Mouse (Mus musculus): ENCODE measurements around the gene Iqch. TPM values are rescaled to one million over a fixed set of nuclear protein-coding genes. Genes with fewer than 3 reads are reported as not detected.

Gene Iqch
- polyA plus RNA-seq, 1 experiment from 2014 or later, result 0.09 TPM

DNA sequence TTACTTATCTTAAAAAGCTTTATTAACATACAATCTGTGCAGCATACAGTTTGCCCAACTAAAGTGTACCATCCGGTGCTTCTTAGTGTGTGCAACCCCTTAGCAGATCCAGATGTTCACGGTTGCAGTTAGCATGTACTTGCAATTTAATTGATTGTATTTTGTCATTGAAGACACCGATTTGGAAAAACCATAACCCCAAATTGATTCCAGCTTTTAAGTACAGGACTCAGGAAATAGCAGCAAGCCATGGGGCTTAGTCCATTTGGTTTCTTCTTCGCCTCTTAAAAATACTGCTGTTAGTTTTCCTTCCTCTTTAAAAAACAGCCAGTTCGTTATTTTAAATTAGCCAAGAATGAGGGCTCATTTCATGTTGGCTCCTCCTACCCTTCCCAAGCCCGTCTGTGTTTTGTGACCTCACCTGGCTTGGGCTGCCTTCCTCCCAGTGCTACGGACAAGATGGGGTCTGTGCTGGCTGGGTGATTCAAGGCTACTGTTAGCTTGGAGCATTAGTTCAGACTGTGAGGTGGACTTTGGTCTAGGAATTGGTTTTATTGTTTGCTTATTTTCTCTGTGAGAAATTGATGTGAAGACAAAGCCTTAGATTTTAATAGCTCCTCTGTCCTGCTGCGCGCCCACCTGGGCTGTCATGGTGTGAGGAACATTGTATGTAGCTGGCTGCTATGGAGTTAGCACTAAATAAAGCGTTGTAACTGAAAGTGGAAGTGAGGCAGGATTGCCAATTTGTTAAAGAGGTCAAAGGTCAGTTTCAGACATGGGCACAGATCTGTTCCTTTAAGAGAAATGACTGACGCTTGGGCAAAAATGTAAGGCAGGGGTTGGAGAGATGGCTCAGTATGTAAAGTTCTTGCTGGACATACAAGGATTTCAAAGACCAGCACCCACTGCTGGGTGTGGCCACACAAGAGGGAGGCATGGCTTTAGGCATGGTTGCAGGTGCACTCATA is 12.0 kb upstream of the Iqch start:
- DNase-seq (ENCODE audit: low spot score) (no peak), ATAC-seq (replicated peaks; ENCODE audit: low FRiP score, low TSS enrichment, low read depth) (0 out of 2 replicates have a peak, but pooled peaks have one; percentile 48)
- no peak overlapping the region for H3K9ac ChIP-seq (ENCODE audit: low read length)
- peaks cover 26% of the 10 kb centered on the region for H3K36me3 ChIP-seq (ENCODE audit: control insufficient read depth, insufficient read depth, low read length)
- H3K27me3 ChIP-seq (replicated peaks; ENCODE audit: control insufficient read depth, insufficient read depth, low read length), result no peaks in the 10 kb centered on the region
- H3K9me3 ChIP-seq (ENCODE audit: control insufficient read depth, low read length), result no peaks in the 10 kb centered on the region
- no peak overlapping the region for H3K4me3 ChIP-seq (ENCODE audit: low read depth, low read length)
- H3K4me1 ChIP-seq (replicated peaks; ENCODE audit: control insufficient read depth, insufficient read depth, low read length), result peaks cover 35% of the 10 kb centered on the region
- no peak overlapping the region for H3K27ac ChIP-seq (ENCODE audit: low read depth)
- 72% methylated on average over 11 of the region's 11 CpGs for WGBS
- no peak overlapping the region for H3K4me2 ChIP-seq (ENCODE audit: low read length)

DNA sequence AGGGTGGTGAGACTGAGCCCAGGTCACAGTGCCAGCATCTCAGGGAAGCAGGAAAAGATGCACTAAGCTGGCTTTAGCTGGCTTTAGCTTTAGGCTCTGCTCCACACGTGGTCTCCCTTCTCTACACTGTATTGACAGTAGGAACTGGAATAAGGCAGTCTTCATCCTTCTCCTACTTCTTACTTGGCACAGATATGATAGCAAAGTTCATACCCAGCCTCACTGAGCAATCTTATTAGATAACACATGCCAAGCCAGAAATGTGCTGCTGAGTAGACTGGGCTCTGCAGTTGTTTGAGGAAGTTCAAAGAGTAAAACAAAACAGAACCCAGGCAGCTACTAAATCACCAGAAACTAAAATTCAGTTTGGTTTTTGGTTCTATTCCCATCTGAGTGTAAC is 11.3 kb upstream of the Iqch start:
- H3K4me3 ChIP-seq (ENCODE audit: low read depth, low read length), result no peak overlapping the region
- peaks cover 35% of the 10 kb centered on the region for H3K4me1 ChIP-seq (replicated peaks; ENCODE audit: control insufficient read depth, insufficient read depth, low read length)
- no peak overlapping the region for H3K9ac ChIP-seq (ENCODE audit: low read length)
- H3K36me3 ChIP-seq (ENCODE audit: control insufficient read depth, insufficient read depth, low read length), result peaks cover 20% of the 10 kb centered on the region
- WGBS, result 37% methylated on average over 1 of the region's 1 CpGs
- H3K9me3 ChIP-seq (ENCODE audit: control insufficient read depth, low read length), result no peaks in the 10 kb centered on the region
- H3K27ac ChIP-seq (ENCODE audit: low read depth), result no peak overlapping the region
- no peak for ATAC-seq (replicated peaks; ENCODE audit: low FRiP score, low TSS enrichment, low read depth)
- H3K4me2 ChIP-seq (ENCODE audit: low read length), result no peak overlapping the region
- H3K27me3 ChIP-seq (replicated peaks; ENCODE audit: control insufficient read depth, insufficient read depth, low read length), result no peaks in the 10 kb centered on the region
- no peak for DNase-seq (ENCODE audit: low spot score)

DNA sequence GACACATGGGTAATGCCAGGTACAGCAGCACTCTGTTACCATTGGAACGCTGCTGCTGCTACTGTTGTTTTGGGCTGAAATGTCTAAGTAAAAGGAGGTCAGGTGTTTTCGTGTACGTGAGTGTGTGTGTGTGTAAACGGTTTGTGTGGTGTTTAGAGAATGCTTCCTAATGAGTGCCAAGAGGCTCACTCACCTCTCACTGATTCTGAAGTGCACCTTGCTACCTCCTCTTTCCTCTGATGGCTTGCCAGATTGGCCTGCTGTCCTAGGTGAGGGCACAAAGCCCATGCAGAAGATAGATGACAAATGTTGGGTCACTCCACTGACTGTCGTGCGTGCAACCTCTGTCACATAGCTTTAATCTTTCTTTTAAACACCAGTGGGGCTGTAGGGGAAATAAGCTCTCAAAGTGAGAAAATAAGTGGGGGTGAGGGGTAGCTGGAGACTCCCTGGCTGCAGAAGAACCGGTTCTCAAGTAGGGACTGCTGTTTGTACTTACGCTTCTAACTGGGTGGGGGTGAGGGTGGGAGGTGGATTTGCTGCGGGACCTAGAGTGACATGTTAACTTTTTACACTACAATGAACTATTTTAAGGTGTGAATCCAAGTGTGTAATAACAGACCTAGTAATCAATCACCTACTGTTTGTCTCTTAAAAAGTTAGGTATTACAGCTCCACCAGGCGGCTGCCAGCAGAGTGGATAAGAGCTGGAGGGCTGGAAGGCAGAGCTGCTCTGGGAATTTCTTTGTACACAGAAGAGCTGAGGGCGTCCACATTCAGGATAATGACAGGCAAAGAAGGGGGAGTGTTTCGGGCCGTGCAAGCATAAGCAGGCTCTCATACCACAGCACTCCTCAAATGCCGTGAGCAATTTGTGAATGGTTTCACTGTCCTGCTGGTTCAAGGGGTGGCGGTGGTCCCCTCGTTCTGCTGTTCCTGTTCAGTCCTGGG is 10.5 kb upstream of the Iqch start:
- Histone ChIP-seq H3K4me1 (replicated peaks; ENCODE audit: control insufficient read depth, insufficient read depth, low read length) (peaks cover 35% of the 10 kb centered on the region), H3K27me3 (replicated peaks; ENCODE audit: control insufficient read depth, insufficient read depth, low read length) (no peaks in the 10 kb centered on the region), H3K9me3 (ENCODE audit: control insufficient read depth, low read length) (no peaks in the 10 kb centered on the region), H3K27ac (ENCODE audit: low read depth) (no peak overlapping the region), H3K9ac (ENCODE audit: low read length) (no peak overlapping the region), H3K36me3 (ENCODE audit: control insufficient read depth, insufficient read depth, low read length) (peaks cover 13% of the 10 kb centered on the region), H3K4me3 (ENCODE audit: low read depth, low read length) (no peak overlapping the region), H3K4me2 (ENCODE audit: low read length) (no peak overlapping the region; the same call in 1 of the 2 replicates)
- 41% methylated on average over 16 of the region's 16 CpGs for WGBS
- peak; percentile 63 for DNase-seq (ENCODE audit: low spot score)
- peak; percentile 60; the same call in 1 of the 2 replicates for ATAC-seq (replicated peaks; ENCODE audit: low FRiP score, low TSS enrichment, low read depth)

DNA sequence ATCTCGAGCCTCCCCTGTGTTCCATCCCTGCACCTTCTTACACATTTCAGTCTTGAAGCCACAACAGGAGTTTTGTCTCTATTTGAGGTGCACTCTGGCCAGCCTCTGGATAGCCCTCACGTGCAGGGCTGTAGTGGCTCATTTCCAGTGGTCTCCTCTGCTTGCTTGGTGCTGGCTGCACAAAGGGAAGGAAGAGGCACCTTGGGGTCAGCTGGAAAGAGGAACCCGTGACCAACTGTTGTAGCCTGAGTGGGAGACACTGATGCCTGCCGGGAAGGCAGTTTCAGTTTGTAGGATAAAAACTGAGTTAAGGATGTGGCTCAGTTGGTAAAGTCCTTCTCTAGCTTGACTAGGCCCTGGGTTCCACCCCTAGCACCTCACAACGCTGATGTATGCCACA is 9.7 kb upstream of the Iqch start:
- no peak overlapping the region for H3K4me2 ChIP-seq (ENCODE audit: low read length)
- no peaks in the 10 kb centered on the region for H3K27me3 ChIP-seq (replicated peaks; ENCODE audit: control insufficient read depth, insufficient read depth, low read length)
- 74% methylated on average over 5 of the region's 5 CpGs for WGBS
- no peak overlapping the region for H3K4me3 ChIP-seq (ENCODE audit: low read depth, low read length)
- no peak overlapping the region for H3K9ac ChIP-seq (ENCODE audit: low read length)
- peaks cover 5% of the 10 kb centered on the region for H3K36me3 ChIP-seq (ENCODE audit: control insufficient read depth, insufficient read depth, low read length)
- peaks cover 35% of the 10 kb centered on the region for H3K4me1 ChIP-seq (replicated peaks; ENCODE audit: control insufficient read depth, insufficient read depth, low read length)
- DNase-seq (ENCODE audit: low spot score) (no peak), ATAC-seq (replicated peaks; ENCODE audit: low FRiP score, low TSS enrichment, low read depth) (no peak)
- H3K9me3 ChIP-seq (ENCODE audit: control insufficient read depth, low read length), result no peaks in the 10 kb centered on the region
- no peak overlapping the region for H3K27ac ChIP-seq (ENCODE audit: low read depth)

DNA sequence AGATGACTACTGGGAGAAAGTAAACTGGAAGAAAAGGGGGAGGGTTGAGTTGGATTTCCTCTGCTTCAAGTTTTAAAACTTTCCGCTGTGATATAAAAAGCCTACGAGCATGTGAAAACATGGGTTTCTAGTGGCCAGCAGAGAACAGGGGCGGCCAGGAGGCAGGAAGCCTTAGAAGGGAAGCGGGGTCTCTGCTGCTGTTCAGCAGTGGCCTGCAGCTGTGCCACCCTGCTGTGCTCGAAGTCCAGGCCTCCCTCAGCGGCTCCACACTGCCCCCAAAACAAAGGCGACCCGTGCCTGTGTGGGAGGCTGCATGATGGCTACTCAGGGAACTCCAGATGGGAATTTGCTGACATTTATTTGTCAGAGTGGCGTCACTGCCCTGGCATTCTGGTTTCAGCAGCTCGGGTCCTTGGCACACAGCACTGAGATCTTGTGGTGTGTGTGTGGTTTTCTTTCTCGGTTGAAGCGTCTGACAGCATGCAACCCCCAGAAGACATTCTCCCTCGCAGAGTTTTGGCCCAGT is 8.6 kb upstream of the Iqch start:
- Histone ChIP-seq H3K27me3 (replicated peaks; ENCODE audit: control insufficient read depth, insufficient read depth, low read length) (no peaks in the 10 kb centered on the region), H3K27ac (ENCODE audit: low read depth) (0 out of 2 replicates have a peak overlapping the region, but pooled peaks have one; percentile 0), H3K9ac (ENCODE audit: low read length) (no peak overlapping the region), H3K9me3 (ENCODE audit: control insufficient read depth, low read length) (no peaks in the 10 kb centered on the region), H3K36me3 (ENCODE audit: control insufficient read depth, insufficient read depth, low read length) (no peaks in the 10 kb centered on the region), H3K4me3 (ENCODE audit: low read depth, low read length) (no peak overlapping the region), H3K4me1 (replicated peaks; ENCODE audit: control insufficient read depth, insufficient read depth, low read length) (peaks cover 35% of the 10 kb centered on the region), H3K4me2 (ENCODE audit: low read length) (no peak overlapping the region)
- DNase-seq (ENCODE audit: low spot score) (no peak), ATAC-seq (replicated peaks; ENCODE audit: low FRiP score, low TSS enrichment, low read depth) (no peak)
- WGBS, result 44% methylated on average over 13 of the region's 13 CpGs

DNA sequence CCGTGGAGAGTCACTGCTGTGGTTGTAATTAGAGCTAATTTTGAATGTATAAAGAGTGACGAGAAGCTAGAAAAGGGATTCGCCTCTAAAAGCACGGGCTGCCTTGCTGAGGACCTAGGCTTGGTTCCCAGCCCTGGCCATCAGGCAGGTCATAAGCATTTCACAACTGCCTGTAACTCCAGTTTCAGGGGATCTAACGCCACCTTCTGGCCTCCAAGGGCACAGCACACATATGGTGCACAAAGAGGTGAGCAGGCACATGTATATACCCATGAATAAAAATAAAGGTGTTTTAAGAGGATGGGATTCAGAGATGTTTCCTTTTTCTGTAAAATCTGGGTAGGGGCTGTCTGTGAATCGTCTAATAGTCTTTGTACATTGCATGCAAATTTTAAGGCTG is 7.9 kb upstream of the Iqch start:
- WGBS, result 89% methylated on average over 6 of the region's 6 CpGs

DNA sequence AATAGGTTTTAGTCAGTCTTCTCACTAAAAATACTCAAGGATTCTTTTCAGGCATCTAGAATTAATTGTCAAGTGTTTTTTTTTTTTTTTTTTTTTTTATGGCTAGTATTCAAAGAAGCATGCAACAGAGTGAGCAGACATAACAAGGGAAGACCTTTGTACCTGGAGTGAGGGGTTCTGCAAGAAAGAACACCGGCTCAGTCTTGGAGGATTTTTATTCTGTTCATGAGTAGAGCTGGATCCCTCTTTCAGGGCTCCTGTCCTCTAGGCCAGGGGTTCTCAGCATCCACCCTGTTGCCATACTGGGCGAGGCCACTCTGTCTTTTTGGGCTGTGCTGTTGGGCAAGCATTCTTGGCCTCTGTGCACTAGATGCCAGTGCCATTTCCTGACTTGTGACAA is 7.5 kb upstream of the Iqch start:
- no peaks in the 10 kb centered on the region for H3K36me3 ChIP-seq (ENCODE audit: control insufficient read depth, insufficient read depth, low read length)
- H3K4me3 ChIP-seq (ENCODE audit: low read depth, low read length), result no peak overlapping the region
- no peak overlapping the region for H3K9ac ChIP-seq (ENCODE audit: low read length)
- 88% methylated on average over 2 of the region's 2 CpGs for WGBS
- peaks cover 35% of the 10 kb centered on the region for H3K4me1 ChIP-seq (replicated peaks; ENCODE audit: control insufficient read depth, insufficient read depth, low read length)
- H3K27ac ChIP-seq (ENCODE audit: low read depth), result no peak overlapping the region
- no peak for DNase-seq (ENCODE audit: low spot score)
- ATAC-seq (replicated peaks; ENCODE audit: low FRiP score, low TSS enrichment, low read depth), result 0 out of 2 replicates have a peak, but pooled peaks have one; percentile 27
- H3K9me3 ChIP-seq (ENCODE audit: control insufficient read depth, low read length), result no peaks in the 10 kb centered on the region
- H3K27me3 ChIP-seq (replicated peaks; ENCODE audit: control insufficient read depth, insufficient read depth, low read length), result no peaks in the 10 kb centered on the region
- H3K4me2 ChIP-seq (ENCODE audit: low read length), result no peak overlapping the region

More for the DNA sequence above, 7.9 kb upstream of the Iqch start:
- peaks cover 35% of the 10 kb centered on the region for H3K4me1 ChIP-seq (replicated peaks; ENCODE audit: control insufficient read depth, insufficient read depth, low read length)
- no peak overlapping the region for H3K4me2 ChIP-seq (ENCODE audit: low read length)
- H3K9ac ChIP-seq (ENCODE audit: low read length), result no peak overlapping the region
- DNase-seq (ENCODE audit: low spot score), result no peak
- no peak overlapping the region for H3K27ac ChIP-seq (ENCODE audit: low read depth)
- H3K4me3 ChIP-seq (ENCODE audit: low read depth, low read length), result no peak overlapping the region
- no peak for ATAC-seq (replicated peaks; ENCODE audit: low FRiP score, low TSS enrichment, low read depth)
- no peaks in the 10 kb centered on the region for H3K27me3 ChIP-seq (replicated peaks; ENCODE audit: control insufficient read depth, insufficient read depth, low read length)
- no peaks in the 10 kb centered on the region for H3K9me3 ChIP-seq (ENCODE audit: control insufficient read depth, low read length)
- no peaks in the 10 kb centered on the region for H3K36me3 ChIP-seq (ENCODE audit: control insufficient read depth, insufficient read depth, low read length)

DNA sequence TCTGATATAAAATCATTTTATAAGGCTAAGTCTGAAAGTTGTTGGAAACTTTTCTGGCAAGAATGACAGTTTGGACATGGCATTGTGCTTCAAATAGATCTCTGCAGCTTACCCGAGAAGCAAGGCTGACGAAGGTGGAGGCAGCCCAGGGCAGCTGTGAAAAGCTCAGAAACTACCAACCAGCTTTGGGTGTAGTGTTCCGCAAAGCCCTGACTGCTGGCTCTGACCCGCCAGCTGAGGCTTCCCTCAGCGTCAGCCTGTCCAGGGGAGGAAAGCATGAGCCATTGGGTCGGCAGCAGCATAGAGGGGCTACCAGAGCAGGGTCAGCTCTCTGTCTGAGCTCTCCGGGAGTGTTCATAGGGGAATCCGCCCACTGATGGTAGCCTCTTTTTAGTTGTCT is 7.0 kb upstream of the Iqch start:
- peaks cover 33% of the 10 kb centered on the region for H3K4me1 ChIP-seq (replicated peaks; ENCODE audit: control insufficient read depth, insufficient read depth, low read length)

More for the DNA sequence above, 7.0 kb upstream of the Iqch start:
- H3K4me2 ChIP-seq (ENCODE audit: low read length), result no peak overlapping the region
- H3K27me3 ChIP-seq (replicated peaks; ENCODE audit: control insufficient read depth, insufficient read depth, low read length), result no peaks in the 10 kb centered on the region
- no peaks in the 10 kb centered on the region for H3K9me3 ChIP-seq (ENCODE audit: control insufficient read depth, low read length)
- WGBS, result 75% methylated on average over 8 of the region's 8 CpGs
- H3K9ac ChIP-seq (ENCODE audit: low read length), result no peak overlapping the region
- no peak overlapping the region for H3K4me3 ChIP-seq (ENCODE audit: low read depth, low read length)
- no peak overlapping the region for H3K27ac ChIP-seq (ENCODE audit: low read depth)
- DNase-seq (ENCODE audit: low spot score), result no peak
- no peaks in the 10 kb centered on the region for H3K36me3 ChIP-seq (ENCODE audit: control insufficient read depth, insufficient read depth, low read length)
- ATAC-seq (replicated peaks; ENCODE audit: low FRiP score, low TSS enrichment, low read depth), result no peak

Measured in intestine, embryonic 14.5 days (tissue).